Mouse (Mus musculus) natural killer cell, adult 2 months (primary cell): ENCODE data around the gene Cntn3.
"Not testable (repeated sequence)": the region's sequence is repeated elsewhere in the genome, so short reads cannot be mapped to it uniquely, and the experiment has no call there.

Source experiments
- DNase-seq, 2 experiments: peaks; one replicate each; pipeline ENCODE4 v3.0.0; 2022; ENCODE audit warnings: low spot score in 2 of 2

Gene Cntn3

GRCm38 (mm10) chr6:102573001-102573400 lies at the start of gene Cntn3:
Cntn3 (minus strand) TSS chr6:102573101.
- DNase-seq = not testable (repeated sequence)

- no peak for DNase-seq
Measured at GRCm38 (mm10) chr6:102600773-102601172, 27.9 kb upstream of the Cntn3 start.

GRCm38 (mm10) chr6:102597756-102598155 lies 24.9 kb upstream of the Cntn3 start:
- DNase-seq = no peak

- DNase-seq = no peak
Measured at GRCm38 (mm10) chr6:102590151-102590550, 17.2 kb upstream of the Cntn3 start.

- DNase-seq = no peak
Measured at GRCm38 (mm10) chr6:102589311-102589710, 16.4 kb upstream of the Cntn3 start.

- DNase-seq = no peak
Measured at GRCm38 (mm10) chr6:102586056-102586455, 13.2 kb upstream of the Cntn3 start.

- DNase-seq = no peak
Measured at GRCm38 (mm10) chr6:102583578-102583977, 10.7 kb upstream of the Cntn3 start.

- no peak for DNase-seq
Measured at GRCm38 (mm10) chr6:102567496-102567895, 5.4 kb downstream of the Cntn3 start.

GRCm38 (mm10) chr6:102565228-102565627 lies 7.7 kb downstream of the Cntn3 start:
- DNase-seq = no peak

GRCm38 (mm10) chr6:102564011-102564731 lies 8.7 kb downstream of the Cntn3 start:
- DNase-seq = no peak

- DNase-seq = no peak
Measured at GRCm38 (mm10) chr6:102563431-102563830, 9.5 kb downstream of the Cntn3 start.

- no peak for DNase-seq
Measured at GRCm38 (mm10) chr6:102557521-102557920, 15.4 kb downstream of the Cntn3 start.

- no peak for DNase-seq
Measured at GRCm38 (mm10) chr6:102556497-102556896, 16.4 kb downstream of the Cntn3 start.

GRCm38 (mm10) chr6:102555814-102556437 lies 17.0 kb downstream of the Cntn3 start:
- no peak for DNase-seq

- no peak for DNase-seq
Measured at GRCm38 (mm10) chr6:102555067-102555657, 17.7 kb downstream of the Cntn3 start.

GRCm38 (mm10) chr6:102541633-102542412 lies 31.1 kb downstream of the Cntn3 start:
- DNase-seq = no peak

GRCm38 (mm10) chr6:102535599-102535998 lies 37.3 kb downstream of the Cntn3 start:
- no peak for DNase-seq

- DNase-seq = no peak
Measured at GRCm38 (mm10) chr6:102523037-102523436, 49.9 kb downstream of the Cntn3 start.

- DNase-seq = no peak
Measured at GRCm38 (mm10) chr6:102520977-102521376, 51.9 kb downstream of the Cntn3 start.

- DNase-seq = no peak
Measured at GRCm38 (mm10) chr6:102515231-102515630, 57.7 kb downstream of the Cntn3 start.

- no peak for DNase-seq
Measured at GRCm38 (mm10) chr6:102512085-102512484, 60.8 kb downstream of the Cntn3 start.

- DNase-seq = no peak
Measured at GRCm38 (mm10) chr6:102485509-102485908, 87.4 kb downstream of the Cntn3 start.
